Mouse (Mus musculus) urinary bladder, postnatal 36 days (tissue): ENCODE measurements around the gene Mccc1.

ENCODE experiments used
- DNase-seq, 2 experiments: peaks; one replicate each; pipeline ENCODE4 v3.0.0; 2022; ENCODE audit warnings: low spot score in 2 of 2, mixed read lengths in 1 of 2

Gene Mccc1

DNA sequence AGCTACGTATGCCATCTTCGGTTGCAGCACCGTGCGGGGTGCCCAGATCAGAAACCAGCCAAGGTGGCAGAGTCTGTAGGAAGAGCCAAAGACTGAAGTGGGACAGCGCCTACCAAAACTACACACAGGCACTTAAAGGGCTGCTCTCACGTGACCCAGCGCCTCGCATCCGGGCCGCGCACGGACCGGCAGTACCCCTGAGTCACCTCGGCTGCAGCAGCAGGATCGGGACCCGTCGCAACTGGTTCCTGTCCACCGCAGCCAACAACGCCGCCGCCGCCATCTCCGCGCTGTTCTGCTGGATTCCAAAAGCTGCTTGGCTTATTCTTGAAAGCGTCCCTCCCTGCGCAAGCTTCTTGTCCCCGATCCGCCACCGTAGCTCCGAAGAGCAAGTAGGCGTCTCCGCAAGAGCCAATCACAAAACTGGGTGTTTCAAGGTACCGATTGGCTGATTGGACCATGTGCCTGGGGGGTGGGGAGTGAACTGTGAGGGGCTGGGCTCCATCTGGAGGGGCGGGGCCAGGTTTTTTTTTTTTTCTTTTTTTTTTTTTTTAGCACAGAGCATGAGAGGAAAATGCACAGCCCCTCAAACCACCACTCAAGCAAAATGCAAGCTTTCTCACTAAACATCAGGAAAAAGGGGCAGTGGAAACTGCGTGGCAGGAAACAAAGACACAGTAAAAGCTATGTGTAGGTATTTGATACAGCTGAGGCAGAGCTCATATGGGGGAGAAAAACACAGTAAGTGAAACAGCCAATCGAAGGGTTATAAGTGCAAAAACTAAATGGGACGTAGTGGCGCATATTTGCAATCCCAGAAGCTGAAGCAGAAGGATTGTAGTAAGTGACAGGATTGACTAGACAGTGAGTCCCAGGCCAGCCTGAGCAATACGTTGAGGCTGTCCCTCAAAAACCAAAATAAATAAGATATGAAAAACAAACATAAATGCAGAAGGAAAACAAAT lies at the start of gene Mccc1:
Gene Mccc1, minus strand, starts transcription at position 404 of the 965 bp plus-strand sequence.
- peak; percentile 92 to 93 for DNase-seq

DNA sequence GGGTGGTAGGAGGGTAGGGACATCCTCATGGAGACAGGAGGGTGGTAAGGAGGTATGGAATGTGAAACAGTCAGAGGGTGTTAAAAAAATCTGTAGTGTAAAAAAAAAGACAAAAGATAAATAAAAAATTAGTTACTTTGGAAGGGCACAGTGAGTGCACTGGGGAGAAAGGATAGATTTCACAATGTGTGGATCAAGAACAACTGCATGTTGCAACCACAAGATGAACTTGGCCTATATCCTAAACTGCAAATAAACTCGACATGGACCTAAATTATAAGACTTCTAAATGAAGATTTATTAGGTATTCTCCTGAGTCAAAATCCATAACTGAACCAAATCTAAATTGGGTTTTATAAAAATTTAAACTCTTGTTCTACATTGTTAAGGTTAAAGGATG lies 48.6 kb upstream of the Mccc1 start:
- no peak for DNase-seq

DNA sequence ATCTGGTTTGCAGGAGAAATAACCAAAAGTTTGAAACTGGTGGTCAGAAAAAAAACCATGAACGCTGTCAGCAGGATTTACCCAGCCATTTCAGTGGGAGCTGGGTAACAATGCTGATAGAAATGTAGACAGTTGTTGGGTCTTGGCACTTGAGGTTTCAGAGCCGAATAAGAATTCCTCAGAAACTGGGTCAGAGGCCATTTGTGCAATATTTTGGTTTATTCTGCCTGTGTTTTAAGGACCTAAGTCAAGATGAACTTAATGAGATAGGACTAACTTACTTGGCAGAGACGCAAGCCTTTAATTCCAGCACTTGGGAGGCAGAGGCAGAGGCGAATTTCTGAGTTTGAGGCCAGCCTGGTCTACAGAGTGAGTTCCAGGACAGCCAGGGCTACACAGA lies 44.6 kb upstream of the Mccc1 start:
- DNase-seq: no peak

DNA sequence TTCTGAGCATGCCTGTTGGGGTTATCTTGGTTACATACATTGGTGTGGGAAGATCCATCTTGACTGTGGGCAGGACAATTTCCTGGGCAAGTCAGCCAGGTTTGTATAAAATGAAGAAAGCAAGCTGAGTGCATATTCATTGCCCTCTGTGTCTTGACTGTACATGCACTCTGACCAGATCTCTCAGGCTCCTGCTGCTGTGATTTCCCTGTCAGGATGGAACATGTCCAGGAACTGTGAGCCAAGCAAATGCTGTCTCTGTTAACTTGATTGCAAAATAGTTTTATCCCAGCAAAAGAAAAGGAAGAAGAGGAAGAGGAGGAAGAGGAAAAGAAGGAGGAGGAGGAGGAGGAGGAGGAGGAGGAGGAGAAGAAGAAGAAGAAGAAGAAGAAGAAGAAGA lies 44.0 kb upstream of the Mccc1 start:
- no peak for DNase-seq

DNA sequence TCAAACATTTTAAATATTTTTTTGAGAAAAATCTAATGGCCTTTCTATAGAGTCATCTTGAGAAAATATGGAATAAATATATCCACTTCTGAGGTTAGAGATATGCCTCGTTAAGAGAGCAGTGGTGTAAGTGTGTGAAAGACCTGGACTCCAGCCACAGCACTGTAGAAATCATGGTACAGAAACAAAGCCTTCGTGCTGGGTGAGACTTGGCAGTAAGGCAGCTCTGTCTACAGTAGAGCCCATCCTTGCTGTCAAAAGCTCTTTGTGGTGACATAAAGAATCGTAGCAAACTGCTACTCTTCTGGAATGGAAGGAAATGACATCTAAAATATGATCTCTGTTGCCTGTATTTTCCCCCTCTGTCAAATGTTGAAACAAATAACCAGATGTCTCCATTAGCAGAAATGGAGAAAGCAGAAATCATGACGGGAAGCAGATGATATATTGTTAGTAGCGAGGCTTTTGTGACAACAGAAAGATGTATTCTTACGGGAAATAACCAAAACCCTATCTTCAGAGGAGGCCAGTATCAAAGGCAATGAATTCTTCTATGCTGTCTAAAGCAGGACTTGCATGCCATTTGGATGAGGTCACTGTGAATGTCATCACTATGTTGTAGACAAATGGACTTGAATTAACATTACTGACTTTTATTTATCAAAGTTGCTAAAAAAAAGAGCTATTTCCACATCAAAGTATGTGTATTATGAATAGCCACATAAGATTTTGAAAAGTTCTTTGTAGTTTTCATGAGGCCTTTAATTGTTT lies 31.4 kb upstream of the Mccc1 start:
- peak in 1 of 2 experiments; percentile 34 for DNase-seq

DNA sequence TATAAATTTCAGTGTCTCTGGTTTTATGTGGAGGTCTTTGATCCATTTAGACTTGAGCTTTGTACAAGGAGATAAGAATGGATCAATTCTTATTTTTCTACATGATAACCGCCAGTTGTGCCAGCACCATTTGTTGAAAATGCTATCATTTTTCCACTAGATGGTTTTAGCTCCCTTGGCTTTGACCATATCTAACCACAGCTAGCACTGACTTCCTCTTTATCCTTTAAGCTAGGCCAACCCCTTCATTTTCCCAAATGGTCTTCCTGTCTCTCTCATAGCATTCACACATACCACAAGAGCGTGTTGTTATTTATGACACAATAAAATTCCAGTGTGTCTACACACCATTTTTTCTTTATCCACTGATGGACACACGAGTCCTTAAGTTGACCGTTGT lies 29.5 kb upstream of the Mccc1 start:
- DNase-seq: no peak

DNA sequence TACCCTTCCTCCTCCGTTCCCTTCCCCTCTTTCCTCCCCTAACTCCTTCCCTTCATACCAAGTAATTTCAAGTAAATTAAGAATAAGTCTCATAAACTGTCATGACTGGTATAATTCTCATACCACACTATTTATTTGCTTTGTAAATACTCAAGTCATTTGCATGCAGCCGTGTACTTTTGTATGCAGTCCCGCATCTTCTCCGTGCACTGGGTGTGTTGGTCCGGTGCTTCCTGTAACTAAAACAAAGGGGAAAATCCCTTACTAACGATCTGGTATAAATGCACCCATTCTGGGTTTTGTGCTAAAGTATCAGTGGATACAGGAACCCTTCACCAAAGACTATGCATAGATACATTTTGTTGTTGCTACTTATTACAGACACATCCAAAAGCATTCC lies 25.3 kb upstream of the Mccc1 start:
- DNase-seq: no peak

DNA sequence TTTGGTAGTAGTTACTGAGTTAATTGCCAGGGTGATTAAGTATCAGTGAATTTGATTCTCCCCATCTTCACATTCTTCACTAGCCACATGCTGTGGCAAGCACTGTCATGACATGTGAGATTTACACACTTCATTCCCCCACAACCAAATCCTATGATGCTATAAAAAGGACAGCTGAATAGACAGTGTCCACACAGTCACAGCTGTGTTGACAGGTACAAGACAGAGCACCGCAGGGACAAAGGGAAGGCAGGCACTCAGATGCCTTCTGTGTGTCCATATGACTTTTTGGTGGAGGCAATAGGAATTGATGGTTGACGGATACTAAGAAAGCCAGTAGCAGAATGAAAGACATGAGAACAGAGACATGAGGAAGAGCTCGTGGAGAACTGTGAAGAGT lies 10.8 kb upstream of the Mccc1 start:
- DNase-seq: no peak

DNA sequence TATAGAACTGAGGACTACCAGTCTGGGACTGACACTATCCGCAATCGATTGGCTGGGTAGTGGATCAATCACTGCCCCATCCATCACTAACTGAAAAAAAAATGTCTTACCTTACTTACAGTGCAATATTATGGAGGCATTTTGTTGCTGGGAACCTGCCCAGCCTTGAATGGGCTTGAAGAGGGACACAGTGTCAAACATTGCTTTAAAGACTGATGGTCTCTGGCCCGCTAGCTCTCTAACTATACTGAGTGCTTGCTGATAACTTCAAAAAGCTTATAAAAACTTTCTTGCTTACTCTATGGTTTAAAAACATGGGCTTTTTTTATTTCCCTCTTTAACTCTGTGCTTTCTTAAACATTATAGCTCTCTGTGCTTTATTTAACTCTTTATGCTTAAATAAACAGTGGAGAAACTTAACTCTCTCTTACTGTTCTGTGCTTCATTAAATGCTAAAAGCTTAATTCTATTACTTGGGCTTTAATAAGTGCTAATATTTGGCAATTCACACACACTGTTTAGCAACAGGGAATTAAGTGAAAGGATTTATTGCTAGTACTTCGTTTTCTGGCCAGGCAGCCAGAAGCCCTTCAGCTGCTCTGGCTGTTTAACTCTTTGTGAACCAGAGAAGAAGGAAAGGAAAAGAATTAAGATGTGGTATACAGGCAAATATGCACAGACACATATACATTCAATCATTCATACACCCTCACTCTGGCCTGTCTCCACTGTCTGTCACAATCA lies 8.1 kb upstream of the Mccc1 start:
- no peak for DNase-seq

DNA sequence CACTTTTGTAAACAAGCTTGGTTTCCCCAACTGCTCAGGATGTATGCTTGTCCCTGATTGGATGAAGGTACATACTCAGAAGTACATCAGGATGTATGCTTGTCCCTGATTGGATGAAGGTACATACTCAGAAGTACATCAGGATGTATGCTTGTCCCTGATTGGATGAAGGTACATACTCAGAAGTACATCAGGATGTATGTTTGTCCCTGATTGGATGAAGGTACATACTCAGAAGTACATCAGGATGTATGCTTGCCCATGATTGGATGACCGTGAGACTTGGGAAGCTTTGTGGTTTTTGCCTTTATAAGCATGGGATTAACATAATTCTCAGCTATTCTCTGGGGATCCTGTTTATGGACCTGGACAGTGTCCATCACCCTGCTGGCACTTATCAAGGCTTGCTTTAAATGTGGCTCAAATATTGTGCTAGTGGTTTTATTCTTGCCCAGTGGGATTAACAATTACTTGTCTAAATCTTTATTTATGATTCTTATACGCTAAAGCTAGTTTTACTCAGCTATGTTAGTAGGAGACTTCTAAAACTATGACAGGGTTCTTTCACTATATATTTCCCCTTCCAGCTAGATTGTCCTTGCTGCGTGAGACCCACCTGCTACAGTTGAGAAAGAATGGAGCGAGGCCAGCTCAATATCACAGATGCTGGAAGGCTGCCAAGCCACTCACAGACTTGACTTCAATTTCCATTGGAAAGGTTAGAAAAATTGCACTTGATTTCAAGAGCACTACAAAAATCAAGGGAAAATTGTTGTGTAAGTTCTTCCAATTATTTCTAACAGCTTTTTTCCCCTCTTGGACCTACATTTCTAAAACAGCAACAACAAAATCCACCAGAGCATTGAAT lies 3.8 kb upstream of the Mccc1 start:
- DNase-seq: peak in 1 of 2 experiments; percentile 30

DNA sequence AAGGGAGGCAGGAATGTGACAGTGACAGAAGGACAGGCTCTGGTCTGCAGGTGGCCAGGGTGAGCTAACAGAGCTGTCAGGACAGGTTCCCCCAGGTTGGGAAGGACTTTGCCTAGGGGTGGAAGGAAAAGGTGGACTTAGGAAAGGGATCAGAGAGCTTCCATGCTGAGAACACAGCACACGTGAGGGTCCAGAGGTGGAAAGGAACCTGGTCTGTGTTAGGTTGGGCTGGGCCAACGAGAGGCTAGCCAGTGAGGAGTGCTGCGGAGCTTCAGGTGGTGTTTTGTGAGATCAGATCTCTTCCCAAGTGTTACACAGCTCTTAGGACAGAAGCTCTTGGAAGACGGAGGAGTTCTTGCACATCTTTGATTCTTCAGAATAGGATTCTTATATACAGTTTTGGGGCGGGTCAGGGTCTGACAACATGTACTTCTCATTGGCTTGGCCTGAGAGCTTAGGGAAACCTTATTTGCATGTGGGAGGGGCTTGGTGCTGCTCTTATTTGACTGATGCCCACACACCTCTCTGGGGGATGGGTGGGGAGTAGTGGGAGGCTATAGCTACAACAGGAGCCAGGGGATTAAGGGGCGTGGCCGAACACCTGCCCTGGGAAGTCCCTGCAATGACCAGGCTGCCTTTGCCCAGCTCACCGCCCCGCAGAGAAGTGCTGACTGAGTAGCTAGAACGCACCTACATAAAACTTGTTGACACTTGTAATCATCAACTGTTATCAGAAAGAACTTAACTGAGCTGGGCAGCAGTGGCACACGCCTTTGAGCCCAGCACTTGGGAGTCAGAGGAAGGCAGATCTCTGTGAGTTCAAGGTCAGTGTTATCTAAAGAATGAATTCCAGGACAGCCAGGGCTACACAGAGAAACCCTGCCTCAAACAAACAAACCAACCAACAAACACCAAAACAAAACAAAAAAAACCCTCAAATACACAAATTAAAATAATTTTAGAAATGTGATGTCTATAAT lies 5.6 kb downstream of the Mccc1 start:
- DNase-seq: no peak

DNA sequence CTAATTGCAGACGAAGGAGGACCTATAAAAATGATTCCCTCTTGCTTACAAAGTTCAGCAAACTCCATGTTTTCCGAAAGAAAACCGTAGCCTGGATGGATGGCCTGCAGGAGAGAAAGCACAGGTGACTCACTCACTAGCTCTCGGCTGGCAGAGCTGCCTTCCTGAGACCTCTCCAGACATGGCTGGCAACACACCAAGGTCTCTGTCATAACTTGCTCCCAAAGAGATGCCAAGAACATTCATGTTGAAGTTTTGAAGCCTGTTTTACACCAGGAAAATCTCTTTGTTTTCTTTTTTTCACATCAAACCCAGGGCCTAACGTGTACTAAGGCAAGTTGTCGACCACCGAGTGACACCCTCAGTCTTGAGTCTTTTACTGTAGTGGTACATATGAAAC lies 9.8 kb downstream of the Mccc1 start:
- DNase-seq: no peak

DNA sequence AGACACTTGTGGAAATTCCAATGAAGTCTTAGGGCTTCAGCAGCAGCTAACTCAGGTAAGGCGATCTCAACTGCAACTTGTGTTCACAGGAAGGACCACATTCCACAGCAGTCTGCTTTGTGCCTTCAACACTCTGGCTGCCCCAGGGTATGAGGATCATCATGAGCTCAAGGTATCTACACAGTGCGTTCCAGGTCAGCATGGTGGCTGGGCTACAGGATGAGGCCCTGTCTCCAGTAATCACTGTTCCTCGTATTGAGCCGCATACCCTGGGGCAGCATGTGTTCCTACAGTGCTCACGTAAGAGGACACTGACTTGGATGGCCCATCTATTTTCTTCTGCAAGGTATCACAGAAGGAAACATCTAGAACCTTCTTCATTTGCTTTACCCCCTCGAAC lies 12.4 kb downstream of the Mccc1 start:
- DNase-seq: no peak

DNA sequence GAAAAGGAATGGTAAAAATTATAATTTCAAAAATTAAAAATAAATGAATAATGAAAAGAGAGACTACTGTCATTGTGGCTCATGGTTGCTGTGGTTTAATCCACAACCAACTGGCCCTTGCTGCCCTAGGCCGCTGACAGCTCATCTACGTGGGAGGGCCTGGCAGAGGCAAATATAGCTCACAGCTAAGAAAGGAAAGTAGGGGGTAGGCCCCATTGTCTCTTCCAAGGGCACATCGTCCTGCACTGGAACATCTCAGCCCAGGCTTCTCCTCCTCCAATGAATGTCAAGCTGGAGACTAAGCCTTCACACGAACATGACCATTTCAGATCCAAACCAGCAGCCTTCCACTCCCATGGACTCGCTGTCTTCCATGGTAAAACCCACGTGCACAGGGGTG lies 14.2 kb downstream of the Mccc1 start:
- DNase-seq: no peak

DNA sequence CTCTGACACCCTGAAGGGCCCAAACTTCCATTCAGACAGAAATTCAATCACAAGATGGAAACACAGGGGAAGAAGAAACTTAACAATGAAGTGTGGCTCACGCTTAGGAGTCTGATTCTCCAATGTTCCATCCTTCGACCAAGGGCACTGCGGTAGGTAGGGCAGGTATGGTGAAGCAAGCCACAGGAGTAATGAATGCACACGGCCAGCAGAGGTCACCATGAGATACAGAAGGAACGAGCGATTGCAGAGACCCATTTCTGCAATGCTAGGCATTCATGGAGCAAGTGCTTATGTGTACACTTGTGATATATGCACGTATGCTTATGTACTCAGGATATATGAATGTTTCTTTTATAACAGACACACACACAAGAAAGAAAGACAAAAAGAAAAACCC lies 26.9 kb downstream of the Mccc1 start:
- peak; percentile 15 to 19 for DNase-seq

DNA sequence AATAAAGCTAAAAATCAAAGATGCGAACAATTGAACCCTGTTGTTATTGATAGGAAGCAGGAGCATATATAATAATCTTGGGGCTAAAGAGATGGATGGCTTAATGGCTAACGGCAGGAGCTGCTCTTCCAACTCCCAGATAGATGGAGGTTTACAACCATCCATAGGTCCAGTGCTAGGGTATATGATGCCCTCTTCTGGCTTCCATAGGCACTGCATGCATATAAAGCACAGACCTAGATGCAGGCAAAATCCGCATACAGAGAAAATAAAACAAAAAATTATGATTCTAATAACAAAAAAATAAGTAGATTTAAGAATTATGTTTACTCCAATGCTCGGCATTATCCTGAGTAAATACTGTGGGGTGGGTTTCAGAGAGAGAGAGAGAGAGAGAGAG lies 27.5 kb downstream of the Mccc1 start:
- DNase-seq: no peak

DNA sequence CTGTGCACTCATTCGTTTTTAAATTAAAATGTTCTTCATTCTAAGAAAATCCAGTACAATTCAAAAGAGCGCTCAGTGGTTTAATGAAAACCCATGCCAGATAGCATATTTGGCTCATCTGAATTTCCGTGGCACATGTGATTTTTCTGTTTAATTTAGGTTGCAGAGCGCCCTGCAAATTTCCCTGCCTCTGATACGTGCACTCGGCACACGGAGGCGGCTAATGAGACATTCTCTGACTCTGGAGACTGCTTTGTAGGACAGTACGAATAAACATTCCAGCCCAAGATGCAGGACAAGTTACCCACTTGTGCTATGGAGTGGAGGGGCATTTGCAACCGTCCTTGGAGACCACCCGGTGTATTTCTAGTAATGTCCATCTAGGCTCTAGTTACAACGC lies 29.3 kb downstream of the Mccc1 start:
- DNase-seq: no peak

DNA sequence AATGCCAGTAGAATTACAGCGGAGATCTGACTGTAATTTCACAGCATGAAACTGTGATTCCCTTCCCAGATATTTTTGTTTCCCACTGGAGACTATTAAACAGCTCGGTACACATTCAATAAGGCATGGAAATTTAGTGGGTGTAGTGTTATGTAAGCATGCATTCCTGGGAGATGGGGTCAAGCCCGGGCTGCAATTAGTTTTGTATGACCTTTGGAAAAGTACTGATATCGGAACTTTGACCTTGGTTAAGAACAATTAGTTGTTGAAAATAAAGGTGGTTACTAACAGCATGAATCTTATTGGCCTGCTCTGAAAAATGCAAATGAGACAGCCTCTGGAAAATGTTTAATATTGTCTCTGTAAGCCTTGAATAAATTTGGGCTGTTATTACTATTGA lies 30.0 kb downstream of the Mccc1 start:
- DNase-seq: no peak

DNA sequence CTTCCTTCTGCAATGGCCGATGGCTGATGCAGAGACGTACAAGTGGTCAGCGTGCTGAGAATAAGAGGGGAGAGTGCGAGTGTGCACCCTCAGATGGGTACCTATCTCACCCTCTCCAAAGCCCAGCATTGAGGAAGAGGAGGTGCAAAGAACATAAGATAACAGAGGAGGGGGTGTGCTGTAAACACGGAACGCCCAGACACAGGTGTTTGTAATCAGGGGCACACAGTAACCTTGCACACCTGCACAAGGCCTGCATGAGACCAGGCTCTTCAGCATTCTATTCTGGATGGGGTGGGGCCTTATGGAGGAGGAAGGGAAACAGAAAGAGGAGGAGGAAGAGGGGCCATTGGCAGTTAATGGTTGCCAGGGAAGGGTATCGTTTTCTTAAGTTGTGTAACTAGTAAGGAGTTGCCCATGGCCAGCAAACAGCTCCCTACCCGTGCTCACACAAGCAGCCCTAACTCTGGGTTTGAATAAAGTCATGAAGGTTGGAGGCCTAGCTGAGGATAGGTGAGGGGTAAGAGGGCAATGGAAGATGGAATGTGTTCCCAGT lies 33.0 kb downstream of the Mccc1 start:
- no peak for DNase-seq

DNA sequence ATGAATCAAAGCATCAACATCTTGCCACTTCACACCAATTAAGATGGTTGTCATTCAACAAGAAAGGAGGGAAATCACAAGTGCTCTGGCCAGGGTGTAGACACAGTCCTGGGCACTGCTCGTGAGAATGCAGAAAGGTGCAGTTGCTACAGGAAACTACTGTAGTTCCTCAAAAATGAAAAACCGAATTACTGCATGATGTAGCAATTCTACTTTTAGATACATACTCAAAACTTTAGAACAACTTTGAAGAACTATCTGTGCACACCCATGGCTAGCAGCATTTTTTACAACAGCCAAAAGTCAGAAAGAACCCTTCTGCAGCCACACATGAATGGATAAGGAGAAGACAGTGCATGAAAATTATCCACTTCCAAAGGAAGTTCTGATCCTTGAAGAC lies 34.0 kb downstream of the Mccc1 start:
- DNase-seq: no peak
